Mouse (Mus musculus) cerebellum, adult 2 months (tissue): ENCODE data around the gene Cnnm2.

ENCODE experiments used
- CTCF ChIP-seq: fragments of 200-500 bp; IDR thresholded peaks from 2 replicates; pipeline ENCODE4 v1.5.1; 2011; ENCODE audit warnings: low read depth, mild to moderate bottlenecking, control low read depth, low read length, moderate library complexity, borderline replicate concordance; ENCODE audit not compliant: insufficient read depth
- POLR2A ChIP-seq: fragments of 200-500 bp; IDR thresholded peaks from 2 replicates; pipeline ENCODE4 v1.6.1; 2011; ENCODE audit warnings: low read length, control low read depth, borderline replicate concordance; ENCODE audit not compliant: insufficient read depth

DNA sequence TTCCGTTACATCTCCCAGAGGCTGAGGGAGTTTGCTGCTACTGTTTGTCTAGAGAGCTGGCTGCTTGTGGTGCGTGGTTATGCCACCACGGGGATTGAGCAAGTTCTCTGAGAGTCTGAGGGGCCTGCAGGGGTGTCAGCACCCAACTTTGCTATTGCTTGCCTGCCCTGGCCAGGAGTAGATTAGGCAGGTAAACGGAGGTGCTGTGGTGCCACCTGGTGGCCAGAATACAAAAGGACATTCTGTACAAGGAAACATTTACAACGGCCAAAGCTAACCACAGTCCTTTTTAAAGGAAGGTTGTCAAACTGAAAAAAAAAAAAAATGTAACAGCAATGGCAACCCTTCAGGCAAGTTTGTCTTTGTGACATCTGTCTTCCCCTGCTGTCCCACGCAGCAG, 108.1 kb downstream of the Cnnm2 start:
- TF ChIP-seq CTCF (peak; percentile 95), POLR2A (no peak)
